Mouse (Mus musculus) bone marrow, adult 2 months (tissue): Measurements from ENCODE around the gene Gng2. TPM values are rescaled to one million over a fixed set of nuclear protein-coding genes. Genes with fewer than 3 reads are reported as not detected.
A peak's percentile ranks its signal among the peaks of the same experiment; 100 is the strongest.

ENCODE experiments used
- H3K27ac ChIP-seq: fragments of 200-500 bp; 2 replicates; pipeline ENCODE4 v1.5.1; 2012; ENCODE audit warnings: low read depth, mild to moderate bottlenecking, control low read depth, inconsistent platforms, low read length; ENCODE audit not compliant: control insufficient read depth, poor library complexity, insufficient read depth
- H3K4me1 ChIP-seq: fragments of 200-500 bp; 2 replicates; pipeline ENCODE4 v1.6.1; 2011; ENCODE audit warnings: low read length; ENCODE audit not compliant: control insufficient read depth, insufficient read depth
- H3K4me3 ChIP-seq: fragments of 200-500 bp; replicated peaks from 2 replicates; pipeline ENCODE3; 2011; ENCODE audit warnings: mild to moderate bottlenecking, low read depth, low read length, control low read depth; ENCODE audit not compliant: control insufficient read depth
- CTCF ChIP-seq: fragments of 200-500 bp; IDR thresholded peaks from 2 replicates; pipeline ENCODE4 v1.5.1; 2011; ENCODE audit warnings: low read length, control low read depth; ENCODE audit not compliant: control insufficient read depth, insufficient read depth
- POLR2A ChIP-seq: fragments of 200-500 bp; IDR thresholded peaks from 2 replicates; pipeline ENCODE4 v1.6.1; 2011; ENCODE audit warnings: low read depth, mild to moderate bottlenecking, control low read depth, low read length, borderline replicate concordance; ENCODE audit not compliant: control insufficient read depth
- WGBS: fragments of 180-500 bp; shearing (Covaris S2); methylation state at CpG from one replicate; pipeline ENCODE4 v1.1.7; 2018; 5-methylcytosine and 5-hydroxymethylcytosine counted together
- polyA plus RNA-seq: library from polyadenylated mRNA; stranded (reverse); fragments of >200 nt; gene quantifications from 2 replicates; pipeline ENCODE4 v1.2.4, GENCODE M21; 2011; ENCODE audit warnings: low replicate concordance; ENCODE audit not compliant: missing spikeins, insufficient read depth, insufficient read length

Gene Gng2
- polyA plus RNA-seq, 1 experiment: 23.1 TPM

GRCm38 (mm10) chr14:19987358-19987834 lies 10.0 kb upstream of the Gng2 start:
- Histone ChIP-seq H3K4me1 (peaks cover 1% of the 10 kb centered on the region; the same call in 1 of the 2 replicates), H3K27ac (peak overlapping the region; percentile 95; the same call in 1 of the 2 replicates), H3K4me3 (no peak overlapping the region)
- TF ChIP-seq CTCF (no peak), POLR2A (no peak)
- WGBS: 31% methylated on average over 8 of the region's 8 CpGs

GRCm38 (mm10) chr14:19986614-19987357 lies 9.4 kb upstream of the Gng2 start:
- peak overlapping the region; percentile 54 for H3K4me3 ChIP-seq
- peak; percentile 34; the same call in 1 of the 2 replicates for TF ChIP-seq POLR2A
- 0 out of 2 replicates have a peak, but pooled peaks have one; percentile 3 for TF ChIP-seq CTCF
- H3K4me1 ChIP-seq: peaks cover 1% of the 10 kb centered on the region; the same call in 1 of the 2 replicates
- 2% methylated on average over 13 of the region's 13 CpGs for WGBS
- peak overlapping the region; percentile 95 for H3K27ac ChIP-seq

- TF ChIP-seq CTCF (no peak), POLR2A (no peak)
- H3K27ac ChIP-seq: peak overlapping the region; percentile 95
Measured at GRCm38 (mm10) chr14:19985912-19986613, 8.6 kb upstream of the Gng2 start.

GRCm38 (mm10) chr14:19985107-19985911 lies 7.9 kb upstream of the Gng2 start:
- TF ChIP-seq POLR2A: no peak
- TF ChIP-seq CTCF: no peak
- peak overlapping the region; percentile 48 for H3K4me3 ChIP-seq
- under 1% methylated on average over 13 of the region's 13 CpGs for WGBS

More at GRCm38 (mm10) chr14:19985912-19986613, 8.6 kb upstream of the Gng2 start:
- 6% methylated on average over 8 of the region's 8 CpGs for WGBS
- peak overlapping the region; percentile 24 for H3K4me3 ChIP-seq
- H3K4me1 ChIP-seq: peaks cover 1% of the 10 kb centered on the region; the same call in 1 of the 2 replicates

GRCm38 (mm10) chr14:19976421-19977270 lies 781 bp downstream of the Gng2 start:
- WGBS: 1% methylated on average over 24 of the region's 24 CpGs

More at GRCm38 (mm10) chr14:19985107-19985911, 7.9 kb upstream of the Gng2 start:
- peak overlapping the region; percentile 82 for H3K27ac ChIP-seq
- H3K4me1 ChIP-seq: peaks cover 1% of the 10 kb centered on the region; the same call in 1 of the 2 replicates

GRCm38 (mm10) chr14:19974978-19975493 lies 2.4 kb downstream of the Gng2 start:
- no peak for TF ChIP-seq CTCF
- no peak for TF ChIP-seq POLR2A
- Histone ChIP-seq H3K27ac (peak overlapping the region; percentile 75), H3K4me1 (peaks cover 5% of the 10 kb centered on the region), H3K4me3 (peak overlapping the region; percentile 67)
- WGBS: 3% methylated on average over 11 of the region's 11 CpGs

More at GRCm38 (mm10) chr14:19976421-19977270, 781 bp downstream of the Gng2 start:
- H3K4me1 ChIP-seq: peaks cover 4% of the 10 kb centered on the region
- H3K27ac ChIP-seq: peak overlapping the region; percentile 73
- peak overlapping the region; percentile 95 for H3K4me3 ChIP-seq
- TF ChIP-seq POLR2A (0 out of 2 replicates have a peak, but pooled peaks have one; percentile 3), CTCF (peak; percentile 34; the same call in 1 of the 2 replicates)

GRCm38 (mm10) chr14:19974429-19974828 lies 3.0 kb downstream of the Gng2 start:
- Histone ChIP-seq H3K27ac (peak overlapping the region; percentile 29; the same call in 1 of the 2 replicates), H3K4me1 (peaks cover 5% of the 10 kb centered on the region), H3K4me3 (peak overlapping the region; percentile 23)
- no peak for TF ChIP-seq CTCF
- 40% methylated on average over 5 of the region's 5 CpGs for WGBS
